Mouse (Mus musculus) kidney, adult 2 months (tissue): Measurements from ENCODE around the gene Wdr49.

Experiments
- CTCF ChIP-seq: fragments of 200-500 bp; conservative IDR thresholded peaks from 2 replicates; pipeline ENCODE4 v1.5.1; 2011; ENCODE audit warnings: low read depth, mild to moderate bottlenecking, control low read depth, low read length, moderate library complexity, mixed read lengths; ENCODE audit not compliant: insufficient read depth, insufficient read length
- POLR2A ChIP-seq: fragments of 200-500 bp; IDR thresholded peaks from one replicate; pipeline ENCODE4 v1.6.1; 2011; ENCODE audit warnings: low read depth, low read length, control low read depth

- TF ChIP-seq CTCF: no peak
- no peak for TF ChIP-seq POLR2A
Measured at GRCm38 (mm10) chr3:75293243-75293642, 188.7 kb downstream of the Wdr49 start.
